In the genomic region with DNA sequence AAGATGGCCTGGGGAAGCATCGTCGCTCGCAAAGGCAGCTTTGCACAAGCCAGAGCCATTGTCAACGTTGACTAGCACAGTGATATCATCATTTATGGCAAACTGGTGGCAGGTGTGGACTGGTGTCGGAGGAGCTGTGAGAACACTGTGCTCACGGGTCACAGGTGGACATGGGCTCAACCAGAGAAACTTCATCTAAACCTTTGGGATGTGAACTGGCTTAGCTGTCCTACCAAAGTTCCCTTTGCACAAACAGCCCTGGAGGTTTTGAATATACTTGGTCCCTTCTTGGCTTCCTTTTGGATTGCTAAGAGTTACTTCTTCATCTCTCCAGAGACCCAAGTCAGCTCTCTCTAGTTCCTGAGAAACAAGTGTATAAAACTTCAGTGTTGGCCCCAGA, we compare ENCODE assay signal across 20 mouse cellular contexts. TPM values are rescaled to one million over a fixed set of nuclear protein-coding genes. Genes with fewer than 3 reads are reported as not detected.
ATAC-seq lines count a peak whose summit lies in the region.
"Had no signal": no experiment of that assay in that cellular context is flagged by ENCODE, and none has a peak within 500 bp of the region (broad histone marks: within the 10 kb centered on the region; RNA-seq: fewer than 3 reads in every experiment).

Gene Gm17087, minus strand, starts transcription at position 101 of the 400 bp plus-strand sequence.

- no peak for ATAC-seq in megakaryocyte, adult 5-6 weeks (ENCODE audit: poor library complexity, severe bottlenecking)
- ATAC-seq: activated CD4-positive, CD25-positive, alpha-beta regulatory T cell, adult 4 months; CD4-positive, CD25-positive, alpha-beta regulatory T cell, adult 4 months; Patski had no signal

- H3K4me3 ChIP-seq in megakaryocyte, embryonic 14.5 days (replicated peaks), result peak within 1 kb of the TSS; percentile 10

- H3K4me1 ChIP-seq in megakaryocyte, embryonic 14.5 days, result no peaks in the 10 kb centered on the region

- H3K36me3 ChIP-seq in megakaryocyte, embryonic 14.5 days (replicated peaks; ENCODE audit: low read length), result no peaks in the 10 kb centered on the region
- H3K36me3 ChIP-seq: G1E had no signal

- peaks cover 9% of the 10 kb centered on the region for H3K27me3 ChIP-seq in megakaryocyte, embryonic 14.5 days (replicated peaks)

- H3K9me3 ChIP-seq in megakaryocyte, embryonic 14.5 days, result no peaks in the 10 kb centered on the region

RNA-seq across cellular contexts. Expression of gene Gm17087, which starts in this region (rescaled TPM):
- polyA plus RNA-seq in megakaryocyte, embryonic 14.5 days (2012; ENCODE audit: insufficient read depth, low replicate concordance), result not detected in 2 replicates
- 0.13 and 0.25 TPM in 2 replicates for total RNA-seq in megakaryocyte, adult 5-6 weeks (2015)
- total RNA-seq in megakaryocyte, adult 5-6 weeks (2017), result not detected in 2 replicates
- total RNA-seq: adrenal gland, adult 18-20 months; adrenal gland, adult 2 months; adrenal gland, adult 8-10 months; adrenal gland, postnatal 10 days; adrenal gland, postnatal 14 days; adrenal gland, postnatal 25 days; adrenal gland, postnatal 36 days; adrenal gland, postnatal 4 days; CH12.LX; ES-E14; G1E; MEL had no signal
- polyA plus RNA-seq: adrenal gland, adult 2 months; brain, embryonic 14.5 days; C2C12; cerebellum, adult 2 months; G1E had no signal
